Mouse (Mus musculus) MEL (cell line): ENCODE measurements at regions not wholly inside any gene's neighbourhood (a gene's known extent, or its start where the extent isn't known, plus 50 kb on each side); places are given as distances from the start of the nearest gene placed in this dataset.

Experiments
- DNase-seq: peaks from one replicate; pipeline ENCODE4 v3.0.0; 2011; ENCODE audit warnings: low read depth, low spot score
- H3K27ac ChIP-seq: 2 replicates; pipeline ENCODE4 v1.5.1; 2012; ENCODE audit warnings: low read depth, mild to moderate bottlenecking, control low read depth, low read length, moderate library complexity; ENCODE audit not compliant: control insufficient read depth
- H3K27me3 ChIP-seq, 2 experiments: fragments of 150-350 bp in 1 of 2; sonication (generic) in 1 of 2; 2 replicates each; pipeline ENCODE4 v1.6.1; 2012; ENCODE audit warnings: low read length in 2 of 2, mild to moderate bottlenecking in 2 of 2, improper control_type of control experiment in 1 of 2, moderate library complexity in 1 of 2; ENCODE audit not compliant: insufficient read depth in 2 of 2, control insufficient read depth in 1 of 2
- H3K36me3 ChIP-seq, 2 experiments: 2 replicates each; pipeline ENCODE4 v1.6.1; 2012 to 2014; ENCODE audit warnings: low read length in 2 of 2, improper control_type of control experiment in 1 of 2, inconsistent platforms in 1 of 2, mild to moderate bottlenecking in 1 of 2; ENCODE audit not compliant: insufficient read depth in 2 of 2, control insufficient read depth in 1 of 2
- H3K4me1 ChIP-seq, 2 experiments: fragments of 150-350 bp in 1 of 2; sonication (generic) in 1 of 2; 2 replicates each; pipeline ENCODE4 v1.6.1; 2012; ENCODE audit warnings: low read length in 2 of 2, improper control_type of control experiment in 1 of 2, mild to moderate bottlenecking in 1 of 2; ENCODE audit not compliant: insufficient read depth in 2 of 2, control insufficient read depth in 1 of 2
- H3K4me3 ChIP-seq, 2 experiments: fragments of 150-350 bp in 1 of 2; sonication (generic) in 1 of 2; 2 replicates each; pipeline ENCODE4 v1.5.1; 2012; ENCODE audit warnings: low read depth in 2 of 2, low read length in 2 of 2, mild to moderate bottlenecking in 2 of 2, moderate library complexity in 2 of 2, control low read depth in 1 of 2, improper control_type of control experiment in 1 of 2; ENCODE audit not compliant: control insufficient read depth in 1 of 2, insufficient read depth in 1 of 2
- H3K79me2 ChIP-seq: 2 replicates; pipeline ENCODE4 v1.6.1; 2012; ENCODE audit warnings: mild to moderate bottlenecking, low read length, moderate library complexity; ENCODE audit not compliant: control insufficient read depth, poor library complexity, insufficient read depth
- H3K9ac ChIP-seq: 2 replicates; pipeline ENCODE4 v1.6.1; 2012; ENCODE audit warnings: low read depth, mild to moderate bottlenecking, control low read depth, low read length, moderate library complexity; ENCODE audit not compliant: control insufficient read depth, poor library complexity, severe bottlenecking
- H3K9me3 ChIP-seq: fragments of 150-350 bp; sonication (generic); replicated peaks from 2 replicates; pipeline ENCODE4 v1.6.1; 2012; ENCODE audit warnings: mild to moderate bottlenecking, low read length, improper control_type of control experiment, moderate library complexity; ENCODE audit not compliant: insufficient read depth
- CTCF ChIP-seq, 3 experiments: IDR thresholded peaks in 2 of 3; conservative IDR thresholded peaks in 1 of 3; 2 replicates each; pipeline ENCODE4 v1.5.1; 2011 to 2012; ENCODE audit warnings: low read length in 3 of 3, low read depth in 2 of 3, mild to moderate bottlenecking in 2 of 3, improper control_type of control experiment in 1 of 3, inconsistent platforms in 1 of 3, mixed read lengths in 1 of 3, moderate library complexity in 1 of 3; ENCODE audit not compliant: control insufficient read depth in 1 of 3, insufficient read depth in 1 of 3, poor library complexity in 1 of 3, severe bottlenecking in 1 of 3
- E2F4 ChIP-seq: IDR thresholded peaks from 2 replicates; pipeline ENCODE4 v1.6.1; 2011; ENCODE audit warnings: low read depth, low read length, improper control_type of control experiment, borderline replicate concordance
- ETS1 ChIP-seq: IDR thresholded peaks from 2 replicates; pipeline ENCODE4 v1.6.1; 2012; ENCODE audit warnings: low read depth, mild to moderate bottlenecking, inconsistent platforms, low read length, improper control_type of control experiment, moderate library complexity
- GATA1 ChIP-seq: IDR thresholded peaks from 2 replicates; pipeline ENCODE4 v1.6.1; 2011; ENCODE audit warnings: low read depth, low read length, improper control_type of control experiment
- HCFC1 ChIP-seq: IDR thresholded peaks from 2 replicates; pipeline ENCODE4 v1.6.1; 2012; ENCODE audit warnings: low read depth, mild to moderate bottlenecking, inconsistent platforms, low read length, improper control_type of control experiment, moderate library complexity
- JUND ChIP-seq: IDR thresholded peaks from 2 replicates; pipeline ENCODE4 v1.6.1; 2011; ENCODE audit warnings: low read depth, mild to moderate bottlenecking, improper control_type of control experiment, low read length
- MAX ChIP-seq: IDR thresholded peaks from 2 replicates; pipeline ENCODE4 v1.6.1; 2011; ENCODE audit warnings: low read length, improper control_type of control experiment
- MEF2A ChIP-seq: IDR thresholded peaks from 2 replicates; pipeline ENCODE4 v1.6.1; 2014; ENCODE audit warnings: low read depth, mild to moderate bottlenecking, inconsistent platforms, low read length, improper control_type of control experiment; ENCODE audit not compliant: poor library complexity, insufficient replicate concordance, severe bottlenecking; ENCODE audit errors: extremely low read depth
- MXI1 ChIP-seq: IDR thresholded peaks from 2 replicates; pipeline ENCODE4 v1.6.1; 2011; ENCODE audit warnings: mild to moderate bottlenecking, low read depth, low read length, improper control_type of control experiment
- MYC ChIP-seq: IDR thresholded peaks from 2 replicates; pipeline ENCODE4 v1.6.1; 2011; ENCODE audit warnings: low read depth, mild to moderate bottlenecking, low read length, improper control_type of control experiment, moderate library complexity
- NELFE ChIP-seq: IDR thresholded peaks from 2 replicates; pipeline ENCODE4 v1.6.1; 2011; ENCODE audit warnings: low read depth, low read length, improper control_type of control experiment
- POLR2A ChIP-seq, 2 experiments: IDR thresholded peaks; 2 replicates each; pipeline ENCODE4 v1.6.1; 2011 to 2012; ENCODE audit warnings: low read length in 2 of 2, mild to moderate bottlenecking in 2 of 2, control low read depth in 1 of 2, improper control_type of control experiment in 1 of 2, low read depth in 1 of 2, moderate library complexity in 1 of 2; ENCODE audit not compliant: control insufficient read depth in 1 of 2, insufficient read depth in 1 of 2, poor library complexity in 1 of 2
- POLR2AphosphoS2 ChIP-seq: IDR thresholded peaks from 2 replicates; pipeline ENCODE4 v1.6.1; 2011; ENCODE audit warnings: low read length, improper control_type of control experiment
- POLR2AphosphoS5 ChIP-seq: IDR thresholded peaks from 2 replicates; pipeline ENCODE4 v1.6.1; 2012; ENCODE audit warnings: low read depth, borderline replicate concordance, mild to moderate bottlenecking, inconsistent platforms, low read length, moderate library complexity, mixed read lengths
- RCOR1 ChIP-seq: IDR thresholded peaks from 2 replicates; pipeline ENCODE4 v1.6.1; 2012; ENCODE audit warnings: low read depth, mild to moderate bottlenecking, inconsistent platforms, low read length, improper control_type of control experiment
- SMC3 ChIP-seq: IDR thresholded peaks from 2 replicates; pipeline ENCODE4 v1.6.1; 2011; ENCODE audit warnings: low read depth, low read length, improper control_type of control experiment
- TAL1 ChIP-seq: IDR thresholded peaks from 2 replicates; pipeline ENCODE4 v1.6.1; 2012; ENCODE audit warnings: mild to moderate bottlenecking, inconsistent platforms, low read length, moderate library complexity, mixed read lengths
- TCF12 ChIP-seq: IDR thresholded peaks from 2 replicates; pipeline ENCODE4 v1.6.1; 2014; ENCODE audit warnings: low read depth, mild to moderate bottlenecking, inconsistent platforms, low read length, improper control_type of control experiment, moderate library complexity
- UBTF ChIP-seq: IDR thresholded peaks from 2 replicates; pipeline ENCODE4 v1.6.1; 2012; ENCODE audit warnings: low read depth, mild to moderate bottlenecking, inconsistent platforms, low read length, improper control_type of control experiment, moderate library complexity, borderline replicate concordance; ENCODE audit not compliant: insufficient read depth
- USF1 ChIP-seq: IDR thresholded peaks from 2 replicates; pipeline ENCODE4 v1.6.1; 2014; ENCODE audit warnings: low read depth, mild to moderate bottlenecking, inconsistent platforms, low read length, improper control_type of control experiment, moderate library complexity
- ZC3H11A ChIP-seq: IDR thresholded peaks from 2 replicates; pipeline ENCODE4 v1.6.1; 2012; ENCODE audit warnings: low read depth, mild to moderate bottlenecking, inconsistent platforms, low read length, improper control_type of control experiment
- ZNF384 ChIP-seq: IDR thresholded peaks from 2 replicates; pipeline ENCODE4 v1.6.1; 2012; ENCODE audit warnings: low read depth, mild to moderate bottlenecking, inconsistent platforms, low read length, improper control_type of control experiment

DNA sequence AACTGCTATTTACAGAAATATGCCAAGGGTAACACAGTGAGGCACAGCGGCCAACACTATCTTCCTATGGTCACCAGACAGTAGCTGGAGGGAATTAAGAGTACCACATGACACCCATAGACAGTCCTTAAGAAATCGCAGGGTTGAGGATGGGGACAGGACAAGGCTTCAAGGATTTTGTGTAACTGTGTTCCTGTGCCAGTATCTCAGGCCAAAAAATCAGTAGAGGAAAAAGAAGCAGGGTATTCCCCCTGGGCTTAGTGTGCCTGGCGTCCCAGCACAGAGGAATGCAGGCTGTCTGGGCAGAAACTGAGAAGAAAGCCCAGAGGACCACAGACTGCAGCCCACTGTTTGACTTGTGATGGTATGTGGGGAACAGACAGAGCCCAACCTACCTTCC lies 147.3 kb downstream of the Ptger3 start:
- Histone ChIP-seq H3K4me3 (no peak overlapping the region), H3K9ac (no peak overlapping the region), H3K9me3 (no peaks in the 10 kb centered on the region), H3K36me3 (no peaks in the 10 kb centered on the region), H3K27ac (no peak overlapping the region), H3K79me2 (no peaks in the 10 kb centered on the region), H3K27me3 (no peaks in the 10 kb centered on the region; a peak in 1 of 4 replicates), H3K4me1 (no peaks in the 10 kb centered on the region)
- TF ChIP-seq RCOR1 = no peak
- no peak for TF ChIP-seq MAX
- TF ChIP-seq ZNF384 = no peak
- TF ChIP-seq MEF2A = no peak
- TF ChIP-seq MXI1 = no peak
- no peak for TF ChIP-seq CTCF (IDR thresholded peaks at IDR 0.05 in 2 of 3, conservative IDR thresholded peaks at IDR 0.05 in 1 of 3; ENCODE audit: control insufficient read depth in 1 of 3, insufficient read depth in 1 of 3, low read depth in 2 of 3, low read length in 3 of 3, poor library complexity in 1 of 3, severe bottlenecking in 1 of 3)
- no peak for TF ChIP-seq E2F4
- TF ChIP-seq UBTF = no peak
- TF ChIP-seq HCFC1 = no peak
- no peak for TF ChIP-seq ETS1
- no peak for TF ChIP-seq POLR2AphosphoS2
- TF ChIP-seq SMC3 = no peak
- DNase-seq = no peak

GRCm38 (mm10) chr3:157710790-157711381 lies 144.2 kb downstream of the Ptger3 start:
- Histone ChIP-seq H3K9me3 (no peaks in the 10 kb centered on the region), H3K4me3 (no peak overlapping the region)
- DNase-seq = no peak
- no peak for TF ChIP-seq ZC3H11A
- no peak for TF ChIP-seq TCF12
- TF ChIP-seq JUND = no peak
- TF ChIP-seq GATA1 = no peak
- no peak for TF ChIP-seq POLR2A (IDR thresholded peaks at IDR 0.05; ENCODE audit: control insufficient read depth in 1 of 2, insufficient read depth in 1 of 2, low read depth in 1 of 2, low read length in 2 of 2, poor library complexity in 1 of 2)
- no peak for TF ChIP-seq POLR2AphosphoS5
- no peak for TF ChIP-seq MXI1
- no peak for TF ChIP-seq ETS1
- TF ChIP-seq USF1 = no peak
- no peak for TF ChIP-seq NELFE
- no peak for TF ChIP-seq CTCF (IDR thresholded peaks at IDR 0.05 in 2 of 3, conservative IDR thresholded peaks at IDR 0.05 in 1 of 3; ENCODE audit: control insufficient read depth in 1 of 3, insufficient read depth in 1 of 3, low read depth in 2 of 3, low read length in 3 of 3, poor library complexity in 1 of 3, severe bottlenecking in 1 of 3)
- TF ChIP-seq TAL1 = no peak
- TF ChIP-seq UBTF = no peak
- no peak for TF ChIP-seq MYC
- TF ChIP-seq, all 39 proteins: peak for 0
- Histone ChIP-seq H3K9ac (no peak overlapping the region), H3K27me3 (no peaks in the 10 kb centered on the region; a peak in 1 of 4 replicates), H3K36me3 (no peaks in the 10 kb centered on the region), H3K79me2 (no peaks in the 10 kb centered on the region), H3K27ac (no peak overlapping the region), H3K4me1 (no peaks in the 10 kb centered on the region)
